Mouse (Mus musculus) adrenal gland, postnatal 14 days (tissue): ENCODE measurements around the gene Ear1. TPM values are rescaled to one million over a fixed set of nuclear protein-coding genes. Genes with fewer than 3 reads are reported as not detected.
"Not testable (repeated sequence)": the region's sequence is repeated elsewhere in the genome, so short reads cannot be mapped to it uniquely, and the experiment has no call there.

Source experiments
- DNase-seq: peaks from one replicate; pipeline ENCODE4 v3.0.0; 2021; ENCODE audit warnings: mixed read lengths
- total RNA-seq: library from RNA; stranded (reverse); gene quantifications from 2 replicates; pipeline ENCODE4 v1.2.3, GENCODE M21; 2021

Ear1 gene
- total RNA-seq, 1 experiment from 2014 or later, result 1.4 TPM

- DNase-seq, result peak; percentile 12
Observed at GRCm38 (mm10) chr14:43796069-43796904, 79.0 kb downstream of the Ear1 start.

DNA sequence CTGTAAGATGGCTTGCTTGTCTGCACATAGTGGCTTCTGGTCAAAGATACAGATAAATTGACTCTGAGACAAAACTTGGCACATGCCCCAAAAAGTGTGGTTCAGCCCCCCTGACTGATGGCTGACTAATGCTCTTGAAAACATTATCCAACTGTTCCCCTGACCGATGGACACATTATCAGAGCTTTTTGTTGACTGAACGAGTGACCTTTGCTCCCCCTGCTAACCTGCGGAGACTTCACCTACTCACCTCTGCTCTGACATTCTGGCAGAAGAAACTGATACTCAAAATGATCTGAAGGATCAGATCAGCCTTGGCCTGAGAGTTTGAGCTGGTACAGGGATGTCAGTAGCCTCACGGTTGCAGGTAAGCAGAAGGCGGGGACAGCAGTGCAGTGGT, 81.5 kb downstream of the Ear1 start:
- DNase-seq, result not testable (repeated sequence)

DNA sequence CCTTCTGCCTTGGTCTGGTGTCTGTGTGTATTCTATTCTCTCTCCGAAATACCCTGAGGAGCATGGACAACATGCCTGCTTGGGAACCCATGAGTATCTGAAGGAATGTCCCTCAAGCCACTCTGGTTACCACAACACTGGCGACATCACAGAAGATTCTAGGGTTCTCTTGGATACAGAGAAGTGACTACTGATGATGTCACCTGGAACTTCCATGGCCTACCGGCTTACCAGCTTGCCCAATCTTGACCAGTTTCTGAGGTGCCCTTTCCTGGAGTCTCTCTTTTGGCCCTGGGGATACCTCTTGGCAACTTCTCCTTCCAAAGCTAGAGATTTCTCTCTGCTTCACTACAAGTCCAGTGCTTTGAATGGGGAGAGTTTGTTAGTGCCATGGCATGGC, 90.7 kb downstream of the Ear1 start, which contains the start of gene Gm8180:
Gm8180 (minus strand) TSS at position 101 of the 400 bp plus-strand sequence.
- DNase-seq, result not testable (repeated sequence)

Other genes starting within 250 kb of the Ear1 start
- not detected in 2 replicates for gene Gm8165, start 198.3 kb downstream of the Ear1 start, total RNA-seq
- gene Gm7324, start 177.7 kb downstream of the Ear1 start, total RNA-seq, result 0.41 and 1.2 TPM in 2 replicates
- not detected in 2 replicates for gene Gm16506, start 148.0 kb downstream of the Ear1 start, total RNA-seq
- gene Gm6526, start 127.7 kb downstream of the Ear1 start, total RNA-seq, result not detected in 2 replicates
- gene Gm8180, start 90.8 kb downstream of the Ear1 start, total RNA-seq, result not detected in 2 replicates
- not detected in 2 replicates for gene Ear10, start 48.0 kb upstream of the Ear1 start, total RNA-seq
- gene Gm8113, start 49.9 kb upstream of the Ear1 start, total RNA-seq, result 2.7 and 2.9 TPM in 2 replicates
- not detected in 2 replicates for gene Ang5, start 81.6 kb upstream of the Ear1 start, total RNA-seq
- not detected in 2 replicates for gene Ang6, start 126.8 kb upstream of the Ear1 start, total RNA-seq
- gene Ear2, start 227.1 kb upstream of the Ear1 start, total RNA-seq, result 4.1 and 4.5 TPM in 2 replicates
- gene Gm3327, start 248.3 kb upstream of the Ear1 start, total RNA-seq, result not detected in 2 replicates